Mouse (Mus musculus): ENCODE data around the gene Mad1l1. TPM values are rescaled to one million over a fixed set of nuclear protein-coding genes. Genes with fewer than 3 reads are reported as not detected.
A peak's percentile ranks its signal among the peaks of the same experiment; 100 is the strongest.

Mad1l1 gene
- polyA plus RNA-seq, 1 experiment = 22.6 TPM

DNA sequence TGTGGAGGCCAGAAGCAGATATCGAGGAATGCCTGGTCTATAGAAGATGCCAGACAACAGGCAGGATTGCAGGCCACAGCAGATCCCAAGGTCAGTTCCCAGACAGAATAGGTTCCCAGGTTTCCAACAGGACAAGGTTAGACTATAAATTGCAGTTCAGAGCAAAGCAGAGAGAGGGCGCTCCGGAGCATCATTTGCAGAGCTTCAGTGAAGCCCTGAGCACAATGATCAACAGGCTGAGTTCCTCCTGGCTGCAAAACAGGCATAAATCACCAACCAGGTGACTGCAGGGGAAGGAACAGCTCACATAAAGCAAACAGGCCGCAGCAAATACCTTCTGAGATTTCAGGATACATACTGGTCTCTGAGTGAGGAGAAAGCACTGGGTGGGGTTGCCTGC is 123.6 kb downstream of the Mad1l1 start:
- Histone ChIP-seq H3K4me1 (ENCODE audit: control insufficient read depth, insufficient read depth, low read length) (peaks cover 9% of the 10 kb centered on the region), H3K27ac (ENCODE audit: insufficient read depth, low read length) (no peak overlapping the region), H3K4me3 (ENCODE audit: insufficient read depth, low read length) (no peak overlapping the region)
- TF ChIP-seq CTCF (IDR thresholded peaks at IDR 0.05; ENCODE audit: borderline replicate concordance, insufficient read depth, low read length) (peak; percentile 16; the same call in 1 of the 2 replicates), POLR2A (IDR thresholded peaks at IDR 0.05; ENCODE audit: low read depth, low read length) (no peak)

DNA sequence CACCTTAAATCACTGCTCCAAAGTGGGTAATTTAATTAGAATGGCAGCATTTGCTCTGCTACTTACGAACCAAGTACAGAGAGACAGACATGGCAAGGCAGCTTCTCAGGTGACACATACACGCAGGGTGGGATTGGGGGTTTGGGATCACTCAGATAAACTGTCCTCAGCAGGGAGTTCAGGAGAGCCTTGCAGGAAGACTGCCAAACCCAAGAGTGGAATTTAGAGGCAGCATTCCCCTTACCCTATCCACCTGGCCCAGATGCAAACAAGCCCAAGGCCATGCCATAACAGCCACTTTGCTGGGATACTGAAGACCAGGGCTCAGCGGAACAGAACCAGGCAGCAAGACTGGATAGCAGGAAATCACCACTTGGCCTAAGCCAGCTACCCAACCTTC is 124.9 kb downstream of the Mad1l1 start:
- H3K4me3 ChIP-seq (ENCODE audit: insufficient read depth, low read length) = no peak overlapping the region
- no peak for TF ChIP-seq CTCF (IDR thresholded peaks at IDR 0.05; ENCODE audit: borderline replicate concordance, insufficient read depth, low read length)
- TF ChIP-seq POLR2A (IDR thresholded peaks at IDR 0.05; ENCODE audit: low read depth, low read length) = no peak
- peaks cover 6% of the 10 kb centered on the region for H3K4me1 ChIP-seq (ENCODE audit: control insufficient read depth, insufficient read depth, low read length)
- H3K27ac ChIP-seq (ENCODE audit: insufficient read depth, low read length) = no peak overlapping the region

DNA sequence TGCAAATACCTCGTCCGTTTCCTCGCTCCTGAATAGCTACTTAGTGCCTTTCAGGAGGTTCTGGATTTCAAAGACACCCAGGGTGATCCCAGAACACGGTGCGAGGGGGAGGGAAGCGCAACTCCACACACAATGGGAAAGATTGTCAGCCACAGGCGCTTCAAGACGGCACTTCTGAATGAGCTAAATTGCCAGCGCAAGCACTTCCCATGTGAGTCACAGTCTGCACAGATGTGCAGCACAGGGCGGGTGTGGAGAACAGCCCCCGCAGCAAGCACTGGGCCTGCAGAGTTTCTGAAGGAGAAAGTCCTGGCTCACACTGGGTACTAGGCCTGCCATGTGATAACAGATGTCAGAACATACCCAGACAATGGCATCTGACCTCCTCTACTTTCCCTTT is 127.2 kb downstream of the Mad1l1 start:
- TF ChIP-seq POLR2A (IDR thresholded peaks at IDR 0.05; ENCODE audit: low read depth, low read length) (no peak), CTCF (IDR thresholded peaks at IDR 0.05; ENCODE audit: borderline replicate concordance, insufficient read depth, low read length) (no peak)
- no peak overlapping the region for H3K4me3 ChIP-seq (ENCODE audit: insufficient read depth, low read length)
- H3K27ac ChIP-seq (ENCODE audit: insufficient read depth, low read length) = no peak overlapping the region
- peaks cover 6% of the 10 kb centered on the region for H3K4me1 ChIP-seq (ENCODE audit: control insufficient read depth, insufficient read depth, low read length)

DNA sequence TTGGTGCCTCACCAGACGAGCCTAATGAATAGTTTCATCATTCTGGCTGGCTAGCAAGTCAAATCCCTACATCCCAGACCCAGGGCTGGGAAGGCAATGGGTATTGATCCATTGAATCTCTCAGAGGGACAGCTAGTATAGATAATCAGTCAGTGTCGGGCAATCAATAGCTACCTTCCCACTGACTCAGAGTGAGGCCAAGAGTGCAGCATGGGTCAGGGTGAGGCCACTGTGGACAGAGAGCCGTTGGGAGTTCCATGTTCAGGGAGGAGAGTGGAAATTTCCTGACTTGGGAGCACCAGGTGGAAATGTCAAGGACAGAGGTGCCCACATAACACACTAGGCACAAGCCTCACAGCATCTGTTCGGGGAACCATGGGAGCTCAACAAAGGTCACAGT is 129.8 kb downstream of the Mad1l1 start:
- TF ChIP-seq POLR2A (IDR thresholded peaks at IDR 0.05; ENCODE audit: low read depth, low read length) (no peak), CTCF (IDR thresholded peaks at IDR 0.05; ENCODE audit: borderline replicate concordance, insufficient read depth, low read length) (no peak)
- H3K4me1 ChIP-seq (ENCODE audit: control insufficient read depth, insufficient read depth, low read length) = peaks cover 6% of the 10 kb centered on the region

DNA sequence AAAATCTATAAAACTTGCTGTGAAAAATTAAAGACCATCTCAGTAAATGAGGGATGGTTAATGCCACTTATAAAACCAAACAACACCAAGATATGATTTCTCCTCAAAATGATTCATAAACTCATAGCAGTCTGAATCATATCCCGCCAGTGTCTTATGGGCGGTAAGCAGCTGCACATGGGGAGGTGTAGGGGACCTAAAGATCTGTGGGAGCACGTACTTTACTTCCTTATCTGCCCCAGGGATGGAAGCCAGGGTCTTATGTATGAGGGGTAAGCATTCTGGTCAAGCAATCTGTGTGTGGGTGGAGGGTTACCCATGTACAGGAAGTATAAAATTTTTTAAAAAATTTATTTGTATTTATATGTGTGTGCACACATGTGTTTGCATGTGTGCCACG is 135.0 kb downstream of the Mad1l1 start:
- no peak overlapping the region for H3K4me3 ChIP-seq (ENCODE audit: insufficient read depth, low read length)
- no peaks in the 10 kb centered on the region for H3K4me1 ChIP-seq (ENCODE audit: control insufficient read depth, insufficient read depth, low read length)
- H3K27ac ChIP-seq (ENCODE audit: insufficient read depth, low read length) = no peak overlapping the region
- TF ChIP-seq CTCF (IDR thresholded peaks at IDR 0.05; ENCODE audit: borderline replicate concordance, insufficient read depth, low read length) (no peak), POLR2A (IDR thresholded peaks at IDR 0.05; ENCODE audit: low read depth, low read length) (no peak)

More for the DNA sequence above, 129.8 kb downstream of the Mad1l1 start:
- H3K27ac ChIP-seq (ENCODE audit: insufficient read depth, low read length) = no peak overlapping the region
- no peak overlapping the region for H3K4me3 ChIP-seq (ENCODE audit: insufficient read depth, low read length)

DNA sequence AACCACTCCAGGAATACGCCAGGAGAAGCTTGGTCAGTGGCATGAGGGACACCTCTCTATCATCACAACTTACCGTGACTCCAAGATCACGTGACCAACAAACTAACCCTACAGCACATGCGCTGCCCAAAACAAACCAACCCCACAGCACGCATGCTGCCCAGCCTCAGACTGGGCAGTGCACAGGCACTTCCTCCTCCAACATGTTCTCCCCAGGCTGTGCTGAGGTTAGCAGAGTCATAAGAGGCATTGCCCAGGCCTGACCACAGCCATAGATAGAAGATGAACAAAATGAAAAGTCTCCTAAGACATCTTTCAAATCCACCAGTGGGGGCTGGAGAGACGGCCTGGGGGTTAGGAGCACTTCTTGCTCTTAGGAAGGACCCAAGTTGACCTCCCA is 135.6 kb downstream of the Mad1l1 start:
- Histone ChIP-seq H3K4me3 (ENCODE audit: insufficient read depth, low read length) (no peak overlapping the region), H3K27ac (ENCODE audit: insufficient read depth, low read length) (no peak overlapping the region), H3K4me1 (ENCODE audit: control insufficient read depth, insufficient read depth, low read length) (no peaks in the 10 kb centered on the region)
- TF ChIP-seq POLR2A (IDR thresholded peaks at IDR 0.05; ENCODE audit: low read depth, low read length) = no peak
- no peak for TF ChIP-seq CTCF (IDR thresholded peaks at IDR 0.05; ENCODE audit: borderline replicate concordance, insufficient read depth, low read length)

DNA sequence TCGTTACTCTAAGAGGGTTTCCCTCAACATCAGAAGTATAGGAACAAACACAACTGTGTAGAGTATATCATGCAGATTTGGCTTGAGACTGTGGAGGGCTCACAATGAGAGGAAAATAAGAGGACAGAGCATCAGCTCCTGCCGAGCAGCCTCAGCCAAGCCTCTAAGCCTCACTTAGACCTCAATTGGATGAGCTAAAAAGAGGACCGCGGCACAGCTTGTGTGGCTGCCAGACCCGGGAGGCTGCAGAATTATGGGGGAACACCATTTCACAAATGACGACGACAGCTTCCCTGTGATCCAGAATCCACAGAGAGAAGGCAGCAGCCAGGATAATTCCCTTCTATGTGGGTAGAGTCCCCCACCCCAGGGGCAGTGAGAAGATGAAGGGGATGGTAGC is 138.0 kb downstream of the Mad1l1 start:
- Histone ChIP-seq H3K4me1 (ENCODE audit: control insufficient read depth, insufficient read depth, low read length) (no peaks in the 10 kb centered on the region), H3K4me3 (ENCODE audit: insufficient read depth, low read length) (no peak overlapping the region), H3K27ac (ENCODE audit: insufficient read depth, low read length) (no peak overlapping the region)
- no peak for TF ChIP-seq POLR2A (IDR thresholded peaks at IDR 0.05; ENCODE audit: low read depth, low read length)
- TF ChIP-seq CTCF (IDR thresholded peaks at IDR 0.05; ENCODE audit: borderline replicate concordance, insufficient read depth, low read length) = no peak

DNA sequence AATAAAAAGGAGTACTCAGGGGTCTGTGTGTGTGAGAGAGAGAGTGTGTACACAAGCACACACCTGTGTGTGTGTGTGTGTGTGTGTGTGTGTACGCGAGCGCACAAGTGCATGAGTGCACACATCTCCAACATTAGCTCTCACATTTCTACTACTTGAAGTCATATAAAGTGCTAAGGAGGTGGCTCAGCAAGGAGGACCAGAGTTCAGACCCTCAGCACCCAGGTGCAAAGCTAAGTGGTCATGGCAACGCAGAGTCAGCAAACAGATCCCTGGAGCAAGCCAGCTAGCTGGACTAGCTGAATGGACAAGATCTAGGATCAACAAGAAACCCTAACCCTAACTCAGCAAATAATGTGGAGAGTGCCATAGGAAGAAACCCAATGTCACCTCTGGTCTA is 139.0 kb downstream of the Mad1l1 start:
- TF ChIP-seq POLR2A (IDR thresholded peaks at IDR 0.05; ENCODE audit: low read depth, low read length) (no peak), CTCF (IDR thresholded peaks at IDR 0.05; ENCODE audit: borderline replicate concordance, insufficient read depth, low read length) (no peak)
- no peak overlapping the region for H3K4me3 ChIP-seq (ENCODE audit: insufficient read depth, low read length)
- H3K4me1 ChIP-seq (ENCODE audit: control insufficient read depth, insufficient read depth, low read length) = no peaks in the 10 kb centered on the region
- no peak overlapping the region for H3K27ac ChIP-seq (ENCODE audit: insufficient read depth, low read length)

DNA sequence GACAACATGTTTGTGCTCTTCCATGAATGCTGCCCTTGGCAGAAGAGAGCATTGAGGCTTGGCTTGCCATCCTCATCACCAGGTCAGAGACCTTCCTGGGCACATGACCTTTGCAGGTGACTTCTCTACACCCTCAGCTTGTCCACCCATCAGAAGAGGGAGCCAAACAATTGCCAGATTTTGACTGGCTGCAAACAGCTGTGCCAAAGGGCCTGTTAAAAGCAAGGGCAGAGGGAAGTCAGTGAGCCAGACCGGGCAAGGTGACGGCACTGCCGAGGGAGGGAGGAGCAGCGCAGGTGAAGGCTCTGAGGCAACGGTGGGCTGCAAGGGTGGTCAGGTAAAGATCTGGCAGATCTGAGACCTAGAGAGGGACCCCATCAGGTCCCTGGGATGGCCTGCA is 141.3 kb downstream of the Mad1l1 start:
- TF ChIP-seq POLR2A (IDR thresholded peaks at IDR 0.05; ENCODE audit: low read depth, low read length) (no peak), CTCF (IDR thresholded peaks at IDR 0.05; ENCODE audit: borderline replicate concordance, insufficient read depth, low read length) (no peak)
- no peak overlapping the region for H3K27ac ChIP-seq (ENCODE audit: insufficient read depth, low read length)
- H3K4me3 ChIP-seq (ENCODE audit: insufficient read depth, low read length) = no peak overlapping the region
- H3K4me1 ChIP-seq (ENCODE audit: control insufficient read depth, insufficient read depth, low read length) = peaks cover 4% of the 10 kb centered on the region

DNA sequence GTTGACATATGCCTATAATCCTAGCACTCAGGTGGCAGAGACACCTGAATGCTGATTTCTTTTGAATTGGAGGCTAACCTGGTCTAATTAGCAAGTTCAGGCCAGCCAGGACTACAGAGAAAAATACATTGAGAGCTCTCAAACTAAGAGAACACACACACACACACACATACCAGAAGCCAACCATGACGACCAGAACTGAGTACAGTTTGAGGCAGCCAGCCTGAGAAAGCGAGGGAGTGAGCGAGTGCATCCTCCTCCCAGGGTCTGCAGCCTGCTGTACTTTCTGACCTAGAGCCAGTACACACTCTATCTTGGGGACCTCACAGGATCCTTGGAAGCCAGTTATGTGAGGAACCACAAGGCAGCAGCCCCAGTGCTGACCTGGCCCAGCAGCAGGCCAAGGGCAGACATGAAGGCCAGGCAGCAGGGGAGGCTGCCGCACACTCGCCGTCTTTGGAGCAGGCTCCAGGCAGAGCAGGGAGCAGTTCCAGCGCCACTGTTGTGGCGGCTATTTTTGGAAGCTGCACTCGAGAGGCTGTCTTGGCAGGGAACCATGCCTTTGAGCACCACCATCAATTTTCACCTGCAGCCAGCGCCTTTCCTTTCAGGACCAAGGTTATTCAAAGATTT is 143.2 kb downstream of the Mad1l1 start:
- Histone ChIP-seq H3K27ac (ENCODE audit: insufficient read depth, low read length) (no peak overlapping the region), H3K4me3 (ENCODE audit: insufficient read depth, low read length) (no peak overlapping the region), H3K4me1 (ENCODE audit: control insufficient read depth, insufficient read depth, low read length) (peaks cover 10% of the 10 kb centered on the region)
- TF ChIP-seq POLR2A (IDR thresholded peaks at IDR 0.05; ENCODE audit: low read depth, low read length) = no peak
- TF ChIP-seq CTCF (IDR thresholded peaks at IDR 0.05; ENCODE audit: borderline replicate concordance, insufficient read depth, low read length) = no peak

Measured in embryonic fibroblast, embryonic 13.5 days (primary cell).